Mouse (Mus musculus) erythroblast, embryonic 14.5 days (primary cell): ENCODE data around the gene Itgb7. TPM values are rescaled to one million over a fixed set of nuclear protein-coding genes. Genes with fewer than 3 reads are reported as not detected.

Experiments
- H3K27me3 ChIP-seq: 2 replicates; pipeline ENCODE4 v1.6.1; 2012; ENCODE audit warnings: inconsistent platforms; ENCODE audit not compliant: control insufficient read depth
- H3K36me3 ChIP-seq: 2 replicates; pipeline ENCODE4 v1.6.1; 2012; ENCODE audit warnings: mild to moderate bottlenecking, inconsistent platforms; ENCODE audit not compliant: control insufficient read depth
- H3K4me1 ChIP-seq: 2 replicates; pipeline ENCODE4 v1.6.1; 2012; ENCODE audit warnings: inconsistent platforms; ENCODE audit not compliant: control insufficient read depth
- H3K4me3 ChIP-seq: replicated peaks from 2 replicates; pipeline ENCODE3; 2012; ENCODE audit warnings: moderate library complexity, mild to moderate bottlenecking, inconsistent platforms
- H3K9me3 ChIP-seq: 2 replicates; pipeline ENCODE4 v1.6.1; 2012; ENCODE audit warnings: low read length, inconsistent platforms, mixed read lengths; ENCODE audit not compliant: control insufficient read depth
- GATA1 ChIP-seq: IDR thresholded peaks from 2 replicates; pipeline ENCODE4 v1.6.1; 2012; ENCODE audit warnings: low read length, inconsistent platforms, mixed read lengths
- TAL1 ChIP-seq: IDR thresholded peaks from 3 replicates; pipeline ENCODE4 v1.6.1; 2012; ENCODE audit warnings: low read length, inconsistent platforms, mixed read lengths
- polyA plus RNA-seq: library from polyadenylated mRNA; stranded (reverse); fragments of >175 nt; gene quantifications from 2 replicates; pipeline ENCODE4 v1.2.3, GENCODE M21; 2012

Itgb7 gene
- polyA plus RNA-seq, 1 experiment, result 1.4 TPM

GRCm38 (mm10) chr15:102250521-102250920, 18.8 kb upstream of the Itgb7 start:
- peaks cover 19% of the 10 kb centered on the region for H3K4me1 ChIP-seq

GRCm38 (mm10) chr15:102249967-102250366, 18.2 kb upstream of the Itgb7 start:
- peaks cover 96% of the 10 kb centered on the region for H3K27me3 ChIP-seq

More at GRCm38 (mm10) chr15:102250521-102250920, 18.8 kb upstream of the Itgb7 start:
- H3K27me3 ChIP-seq, result peaks cover 96% of the 10 kb centered on the region
- no peaks in the 10 kb centered on the region; the same call in 1 of the 2 replicates for H3K9me3 ChIP-seq
- TF ChIP-seq TAL1 (no peak), GATA1 (no peak)
- no peak overlapping the region for H3K4me3 ChIP-seq
- no peaks in the 10 kb centered on the region for H3K36me3 ChIP-seq

GRCm38 (mm10) chr15:102249251-102249691, 17.5 kb upstream of the Itgb7 start:
- Histone ChIP-seq H3K4me3 (no peak overlapping the region), H3K4me1 (peaks cover 19% of the 10 kb centered on the region), H3K36me3 (no peaks in the 10 kb centered on the region), H3K27me3 (peaks cover 98% of the 10 kb centered on the region), H3K9me3 (no peaks in the 10 kb centered on the region; the same call in 1 of the 2 replicates)
- TF ChIP-seq TAL1, result no peak
- TF ChIP-seq GATA1, result no peak

More at GRCm38 (mm10) chr15:102249967-102250366, 18.2 kb upstream of the Itgb7 start:
- H3K4me1 ChIP-seq, result peaks cover 19% of the 10 kb centered on the region
- TF ChIP-seq GATA1 (no peak), TAL1 (no peak)
- H3K4me3 ChIP-seq, result no peak overlapping the region
- no peaks in the 10 kb centered on the region for H3K36me3 ChIP-seq
- no peaks in the 10 kb centered on the region; the same call in 1 of the 2 replicates for H3K9me3 ChIP-seq

- Histone ChIP-seq H3K36me3 (no peaks in the 10 kb centered on the region), H3K4me1 (peaks cover 19% of the 10 kb centered on the region), H3K9me3 (no peaks in the 10 kb centered on the region; the same call in 1 of the 2 replicates), H3K4me3 (no peak overlapping the region), H3K27me3 (peaks cover 98% of the 10 kb centered on the region)
- TF ChIP-seq TAL1 (no peak), GATA1 (no peak)
Measured at GRCm38 (mm10) chr15:102248812-102249191, 17.1 kb upstream of the Itgb7 start.

GRCm38 (mm10) chr15:102248131-102248811, 16.5 kb upstream of the Itgb7 start:
- Histone ChIP-seq H3K9me3 (no peaks in the 10 kb centered on the region; the same call in 1 of the 2 replicates), H3K36me3 (no peaks in the 10 kb centered on the region), H3K4me1 (peaks cover 21% of the 10 kb centered on the region), H3K4me3 (peak overlapping the region; percentile 20), H3K27me3 (peaks cover 98% of the 10 kb centered on the region)
- TF ChIP-seq TAL1 (no peak), GATA1 (no peak)

GRCm38 (mm10) chr15:102247252-102248130, 15.7 kb upstream of the Itgb7 start:
- TF ChIP-seq TAL1 (no peak), GATA1 (no peak)
- no peaks in the 10 kb centered on the region for H3K36me3 ChIP-seq
- peak overlapping the region; percentile 50 for H3K4me3 ChIP-seq
- no peaks in the 10 kb centered on the region; the same call in 1 of the 2 replicates for H3K9me3 ChIP-seq
- peaks cover 21% of the 10 kb centered on the region for H3K4me1 ChIP-seq
- H3K27me3 ChIP-seq, result peaks cover 100% of the 10 kb centered on the region

- TF ChIP-seq GATA1 (no peak), TAL1 (no peak)
- Histone ChIP-seq H3K9me3 (no peaks in the 10 kb centered on the region; the same call in 1 of the 2 replicates), H3K4me1 (peaks cover 21% of the 10 kb centered on the region), H3K27me3 (peaks cover 99% of the 10 kb centered on the region), H3K4me3 (peak overlapping the region; percentile 55), H3K36me3 (no peaks in the 10 kb centered on the region)
Measured at GRCm38 (mm10) chr15:102246866-102247251, 15.1 kb upstream of the Itgb7 start.

GRCm38 (mm10) chr15:102245891-102246741, 14.4 kb upstream of the Itgb7 start:
- Histone ChIP-seq H3K4me3 (peak overlapping the region; percentile 55), H3K36me3 (no peaks in the 10 kb centered on the region), H3K4me1 (peaks cover 21% of the 10 kb centered on the region), H3K9me3 (no peaks in the 10 kb centered on the region; the same call in 1 of the 2 replicates), H3K27me3 (peaks cover 98% of the 10 kb centered on the region)
- no peak for TF ChIP-seq TAL1
- no peak for TF ChIP-seq GATA1
